Mouse (Mus musculus): ENCODE measurements around the gene Foxk1. TPM values are rescaled to one million over a fixed set of nuclear protein-coding genes. Genes with fewer than 3 reads are reported as not detected.
A peak's percentile ranks its signal among the peaks of the same experiment; 100 is the strongest.

Gene Foxk1
- polyA plus RNA-seq, 1 experiment from 2014 or later: 3.1 TPM

- Histone ChIP-seq H3K9ac (ENCODE audit: low read depth, low read length) (peak overlapping the region; percentile 49; the same call in 1 of the 2 replicates), H3K4me1 (ENCODE audit: control insufficient read depth, insufficient read depth, low read depth, low read length) (peaks cover 15% of the 10 kb centered on the region), H3K27ac (ENCODE audit: low read depth, low read length) (peak overlapping the region; percentile 45; the same call in 1 of the 2 replicates), H3K4me3 (ENCODE audit: low read length) (no peak overlapping the region), H3K9me3 (ENCODE audit: control insufficient read depth, low read length) (no peaks in the 10 kb centered on the region), H3K27me3 (replicated peaks; ENCODE audit: control insufficient read depth, insufficient read depth, low read length) (no peaks in the 10 kb centered on the region), H3K36me3 (ENCODE audit: control insufficient read depth, insufficient read depth, low read length) (no peaks in the 10 kb centered on the region), H3K4me2 (ENCODE audit: low read length) (peak overlapping the region; percentile 37)
- WGBS: 18% methylated on average over 22 of the region's 23 CpGs
- ATAC-seq: no peak
These were observed 16.2 kb upstream of the Foxk1 start for GRCm38 (mm10) chr5:142384911-142385660.

- Histone ChIP-seq H3K36me3 (ENCODE audit: control insufficient read depth, insufficient read depth, low read length) (no peaks in the 10 kb centered on the region), H3K4me3 (ENCODE audit: low read length) (no peak overlapping the region), H3K4me2 (ENCODE audit: low read length) (peak overlapping the region; percentile 5; the same call in 1 of the 2 replicates), H3K4me1 (ENCODE audit: control insufficient read depth, insufficient read depth, low read depth, low read length) (peaks cover 15% of the 10 kb centered on the region), H3K9ac (ENCODE audit: low read depth, low read length) (no peak overlapping the region), H3K9me3 (ENCODE audit: control insufficient read depth, low read length) (no peaks in the 10 kb centered on the region), H3K27ac (ENCODE audit: low read depth, low read length) (peak overlapping the region; percentile 63), H3K27me3 (replicated peaks; ENCODE audit: control insufficient read depth, insufficient read depth, low read length) (no peaks in the 10 kb centered on the region)
- ATAC-seq: 0 out of 2 replicates have a peak, but pooled peaks have one; percentile 3
- 34% methylated on average over 6 of the region's 6 CpGs for WGBS
These were observed 15.0 kb upstream of the Foxk1 start for GRCm38 (mm10) chr5:142386329-142386728.

GRCm38 (mm10) chr5:142386784-142387680 is 14.3 kb upstream of the Foxk1 start:
- WGBS: 30% methylated on average over 17 of the region's 17 CpGs
- Histone ChIP-seq H3K9ac (ENCODE audit: low read depth, low read length) (no peak overlapping the region), H3K9me3 (ENCODE audit: control insufficient read depth, low read length) (no peaks in the 10 kb centered on the region), H3K4me2 (ENCODE audit: low read length) (peak overlapping the region; percentile 5; the same call in 1 of the 2 replicates), H3K27ac (ENCODE audit: low read depth, low read length) (peak overlapping the region; percentile 63), H3K4me1 (ENCODE audit: control insufficient read depth, insufficient read depth, low read depth, low read length) (peaks cover 15% of the 10 kb centered on the region), H3K27me3 (replicated peaks; ENCODE audit: control insufficient read depth, insufficient read depth, low read length) (no peaks in the 10 kb centered on the region), H3K4me3 (ENCODE audit: low read length) (no peak overlapping the region), H3K36me3 (ENCODE audit: control insufficient read depth, insufficient read depth, low read length) (no peaks in the 10 kb centered on the region)
- ATAC-seq: peak; percentile 92

GRCm38 (mm10) chr5:142387716-142388115 is 13.6 kb upstream of the Foxk1 start:
- no peak overlapping the region for H3K9ac ChIP-seq (ENCODE audit: low read depth, low read length)
- no peak overlapping the region for H3K4me2 ChIP-seq (ENCODE audit: low read length)
- H3K36me3 ChIP-seq (ENCODE audit: control insufficient read depth, insufficient read depth, low read length): no peaks in the 10 kb centered on the region
- H3K27me3 ChIP-seq (replicated peaks; ENCODE audit: control insufficient read depth, insufficient read depth, low read length): no peaks in the 10 kb centered on the region
- 78% methylated on average over 4 of the region's 4 CpGs for WGBS
- H3K4me1 ChIP-seq (ENCODE audit: control insufficient read depth, insufficient read depth, low read depth, low read length): peaks cover 15% of the 10 kb centered on the region
- H3K4me3 ChIP-seq (ENCODE audit: low read length): no peak overlapping the region
- H3K9me3 ChIP-seq (ENCODE audit: control insufficient read depth, low read length): no peaks in the 10 kb centered on the region
- ATAC-seq: no peak
- H3K27ac ChIP-seq (ENCODE audit: low read depth, low read length): no peak overlapping the region

GRCm38 (mm10) chr5:142391691-142392090 is 9.6 kb upstream of the Foxk1 start:
- Histone ChIP-seq H3K36me3 (ENCODE audit: control insufficient read depth, insufficient read depth, low read length) (no peaks in the 10 kb centered on the region), H3K4me1 (ENCODE audit: control insufficient read depth, insufficient read depth, low read depth, low read length) (peaks cover 2% of the 10 kb centered on the region; the same call in 1 of the 2 replicates), H3K4me3 (ENCODE audit: low read length) (no peak overlapping the region), H3K9ac (ENCODE audit: low read depth, low read length) (no peak overlapping the region), H3K4me2 (ENCODE audit: low read length) (no peak overlapping the region), H3K9me3 (ENCODE audit: control insufficient read depth, low read length) (no peaks in the 10 kb centered on the region), H3K27ac (ENCODE audit: low read depth, low read length) (no peak overlapping the region), H3K27me3 (replicated peaks; ENCODE audit: control insufficient read depth, insufficient read depth, low read length) (no peaks in the 10 kb centered on the region)
- 33% methylated on average over 5 of the region's 5 CpGs for WGBS
- ATAC-seq: no peak

- H3K4me2 ChIP-seq (ENCODE audit: low read length): no peak overlapping the region
These were observed 6.6 kb upstream of the Foxk1 start for GRCm38 (mm10) chr5:142394602-142395252.

GRCm38 (mm10) chr5:142395909-142396308 is 5.4 kb upstream of the Foxk1 start:
- H3K27me3 ChIP-seq (replicated peaks; ENCODE audit: control insufficient read depth, insufficient read depth, low read length): no peaks in the 10 kb centered on the region
- ATAC-seq: no peak
- no peaks in the 10 kb centered on the region for H3K36me3 ChIP-seq (ENCODE audit: control insufficient read depth, insufficient read depth, low read length)
- no peak overlapping the region for H3K27ac ChIP-seq (ENCODE audit: low read depth, low read length)
- H3K4me1 ChIP-seq (ENCODE audit: control insufficient read depth, insufficient read depth, low read depth, low read length): peaks cover 5% of the 10 kb centered on the region
- H3K4me3 ChIP-seq (ENCODE audit: low read length): no peak overlapping the region
- no peak overlapping the region for H3K9ac ChIP-seq (ENCODE audit: low read depth, low read length)
- H3K4me2 ChIP-seq (ENCODE audit: low read length): no peak overlapping the region
- H3K9me3 ChIP-seq (ENCODE audit: control insufficient read depth, low read length): no peaks in the 10 kb centered on the region
- 20% methylated on average over 5 of the region's 5 CpGs for WGBS

More at GRCm38 (mm10) chr5:142394602-142395252, 6.6 kb upstream of the Foxk1 start:
- H3K9ac ChIP-seq (ENCODE audit: low read depth, low read length): no peak overlapping the region
- no peaks in the 10 kb centered on the region for H3K4me1 ChIP-seq (ENCODE audit: control insufficient read depth, insufficient read depth, low read depth, low read length)
- no peaks in the 10 kb centered on the region for H3K36me3 ChIP-seq (ENCODE audit: control insufficient read depth, insufficient read depth, low read length)
- no peak for ATAC-seq
- no peaks in the 10 kb centered on the region for H3K27me3 ChIP-seq (replicated peaks; ENCODE audit: control insufficient read depth, insufficient read depth, low read length)
- H3K27ac ChIP-seq (ENCODE audit: low read depth, low read length): no peak overlapping the region
- 96% methylated on average over 6 of the region's 6 CpGs for WGBS
- no peaks in the 10 kb centered on the region for H3K9me3 ChIP-seq (ENCODE audit: control insufficient read depth, low read length)
- H3K4me3 ChIP-seq (ENCODE audit: low read length): no peak overlapping the region

- H3K9me3 ChIP-seq (ENCODE audit: control insufficient read depth, low read length): no peaks in the 10 kb centered on the region
- peaks cover 33% of the 10 kb centered on the region for H3K4me1 ChIP-seq (ENCODE audit: control insufficient read depth, insufficient read depth, low read depth, low read length)
- ATAC-seq: no peak
- H3K36me3 ChIP-seq (ENCODE audit: control insufficient read depth, insufficient read depth, low read length): no peaks in the 10 kb centered on the region
- no peak overlapping the region for H3K27ac ChIP-seq (ENCODE audit: low read depth, low read length)
- H3K27me3 ChIP-seq (replicated peaks; ENCODE audit: control insufficient read depth, insufficient read depth, low read length): no peaks in the 10 kb centered on the region
- H3K4me2 ChIP-seq (ENCODE audit: low read length): peak overlapping the region; percentile 92
- 17% methylated on average over 17 of the region's 17 CpGs for WGBS
- H3K9ac ChIP-seq (ENCODE audit: low read depth, low read length): peak overlapping the region; percentile 96
- H3K4me3 ChIP-seq (ENCODE audit: low read length): peak overlapping the region; percentile 92
These were observed 965 bp upstream of the Foxk1 start for GRCm38 (mm10) chr5:142400181-142400883.

All from hindbrain, embryonic 16.5 days (tissue).